Mouse (Mus musculus) yolk sac, embryonic 10.5 days (tissue): ENCODE data around the gene Spata9.

ENCODE experiments used
- DNase-seq: peaks from one replicate; pipeline ENCODE4 v3.0.0-alpha.2; 2017; ENCODE audit warnings: low spot score

Spata9 gene

DNA sequence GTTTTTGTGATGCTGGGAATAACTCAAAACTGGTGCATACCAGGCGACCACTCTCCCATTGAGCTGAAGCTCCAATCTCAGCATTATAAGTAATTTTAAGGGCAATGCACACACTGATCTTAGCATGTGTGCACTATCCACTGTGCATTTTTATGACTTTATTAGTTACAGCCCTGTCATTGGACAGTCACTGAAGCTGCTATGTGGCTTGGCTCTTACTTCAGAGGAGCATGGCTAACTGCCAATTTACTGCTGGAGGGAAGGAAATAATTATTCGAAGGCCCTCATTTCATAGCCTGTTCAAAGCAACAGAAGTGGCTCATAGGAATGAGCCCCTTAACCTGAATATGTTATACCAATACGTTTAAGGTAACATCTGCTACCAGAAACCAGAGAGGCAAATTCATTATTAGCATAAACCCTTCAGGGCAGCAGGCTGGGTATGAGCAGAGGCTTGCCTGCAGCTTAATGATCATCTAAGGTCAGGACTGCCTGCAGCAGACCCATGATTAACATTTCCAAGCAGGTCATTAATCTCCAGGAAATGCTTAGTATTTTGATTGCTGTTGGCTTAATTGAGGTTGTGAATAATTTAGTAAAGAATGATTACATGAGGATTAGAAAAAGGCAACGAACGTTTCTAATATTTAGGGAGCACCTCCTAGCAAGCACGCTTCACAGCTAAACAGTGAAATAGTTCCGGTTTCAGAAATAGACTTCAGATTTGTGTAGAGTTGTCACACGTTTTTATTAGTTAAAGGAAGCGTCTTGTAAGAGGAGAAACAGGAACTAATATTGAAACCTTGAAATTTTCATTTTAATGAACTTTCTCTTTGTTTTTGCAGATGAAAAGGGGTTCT, 25.4 kb downstream of the Spata9 start:
- no peak for DNase-seq

DNA sequence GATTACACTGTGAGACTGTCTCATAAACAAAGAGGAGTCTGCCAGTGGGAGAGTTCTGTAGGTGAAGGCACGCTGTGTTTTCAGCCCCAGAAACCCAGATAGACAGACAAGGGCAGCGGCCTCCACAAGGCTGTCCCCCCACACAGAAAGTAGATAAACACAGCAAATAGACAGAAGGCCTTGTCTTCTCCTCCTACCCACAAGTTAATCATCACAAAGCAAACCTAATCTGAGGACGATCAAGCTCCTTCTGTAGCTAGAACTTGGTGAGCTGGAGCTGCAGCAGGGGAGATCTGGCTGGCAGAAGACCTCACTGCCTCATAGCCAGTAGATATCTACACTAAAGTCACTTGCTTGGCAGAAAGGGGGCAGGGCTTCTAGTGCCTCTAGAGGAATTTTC, 36.3 kb downstream of the Spata9 start:
- DNase-seq, result peak; percentile 36

DNA sequence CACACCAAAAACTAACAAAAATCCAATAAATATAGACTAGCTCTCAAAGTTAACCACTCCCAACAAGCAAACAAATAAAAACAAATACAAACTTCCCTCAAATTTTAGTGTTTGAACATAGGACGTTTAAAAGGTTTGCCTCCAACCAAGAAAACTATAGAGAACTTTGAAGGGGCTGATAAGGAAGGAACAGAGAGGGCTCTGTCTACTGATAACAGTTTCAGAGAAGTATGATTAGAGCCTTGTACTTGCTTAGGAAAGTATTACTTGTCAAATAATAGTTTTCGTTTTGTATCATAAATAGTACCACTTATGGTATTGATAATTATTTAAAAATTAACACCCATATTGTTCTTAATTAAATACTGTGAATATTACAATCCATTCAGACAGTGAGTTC, 47.6 kb downstream of the Spata9 start:
- no peak for DNase-seq

DNA sequence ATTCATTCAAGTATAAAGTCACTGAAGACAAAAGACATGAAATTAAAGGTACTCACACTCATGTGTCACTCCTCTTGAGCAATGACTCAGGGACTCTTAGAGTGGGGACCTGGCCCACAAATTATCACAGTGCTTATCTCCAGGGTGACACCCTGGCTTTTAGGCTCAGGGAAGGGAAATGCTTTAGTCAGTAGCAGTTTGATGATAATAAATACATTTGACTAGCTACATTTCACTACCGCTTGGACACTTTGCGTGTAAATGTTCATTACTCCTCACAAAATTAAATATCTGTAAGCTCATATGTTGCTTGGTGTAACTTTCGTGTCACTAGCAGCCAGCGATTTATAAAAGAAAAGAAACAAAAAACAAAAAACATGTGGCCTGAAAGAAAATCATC, 50.5 kb downstream of the Spata9 start:
- DNase-seq, result peak; percentile 4

DNA sequence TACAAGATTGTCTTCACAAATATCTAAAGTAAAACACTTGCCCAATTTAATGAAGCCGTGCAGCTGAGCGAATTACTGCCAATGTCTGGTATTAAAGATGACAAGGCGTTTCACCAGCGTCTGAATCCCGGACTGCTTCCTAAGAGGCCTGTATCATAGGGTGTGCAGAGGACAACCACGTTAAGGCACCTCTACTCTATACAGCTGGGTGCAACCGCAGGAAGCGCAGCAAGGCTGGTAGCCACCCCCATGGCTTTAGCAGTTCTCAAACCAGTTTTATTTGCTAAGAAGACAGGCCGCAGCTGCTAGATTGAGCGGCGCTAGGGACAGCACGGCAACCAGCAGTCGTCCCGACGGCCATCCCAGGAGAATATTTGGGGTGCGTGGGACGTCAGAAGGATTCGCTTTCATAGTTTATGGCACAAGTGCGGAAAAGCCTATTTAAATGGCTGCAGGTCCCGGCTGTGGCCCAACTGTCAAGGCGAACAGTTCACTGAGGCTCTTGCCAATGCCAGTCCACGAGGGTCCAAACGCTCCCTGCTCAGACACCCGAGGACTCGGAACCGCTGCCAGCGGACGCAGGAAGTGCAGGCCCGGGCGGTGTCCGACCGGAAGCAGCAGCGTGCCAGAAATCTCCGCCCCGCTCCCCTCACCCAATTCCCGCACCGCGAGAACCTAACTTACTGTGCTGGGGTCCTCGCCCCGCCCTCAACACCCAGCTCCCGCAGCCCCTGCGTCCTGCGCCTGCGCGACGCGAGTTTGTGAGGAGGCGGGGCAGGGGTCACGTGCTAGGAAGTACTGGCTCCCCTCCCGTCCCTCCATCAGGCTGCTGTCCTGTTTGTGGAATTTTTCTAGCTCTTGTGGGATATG, 51.3 kb downstream of the Spata9 start, which contains the start of gene Rfesd:
Gene Rfesd (minus strand): TSS at position 746 of the 870 bp plus-strand sequence.
- DNase-seq, result peak; percentile 97

DNA sequence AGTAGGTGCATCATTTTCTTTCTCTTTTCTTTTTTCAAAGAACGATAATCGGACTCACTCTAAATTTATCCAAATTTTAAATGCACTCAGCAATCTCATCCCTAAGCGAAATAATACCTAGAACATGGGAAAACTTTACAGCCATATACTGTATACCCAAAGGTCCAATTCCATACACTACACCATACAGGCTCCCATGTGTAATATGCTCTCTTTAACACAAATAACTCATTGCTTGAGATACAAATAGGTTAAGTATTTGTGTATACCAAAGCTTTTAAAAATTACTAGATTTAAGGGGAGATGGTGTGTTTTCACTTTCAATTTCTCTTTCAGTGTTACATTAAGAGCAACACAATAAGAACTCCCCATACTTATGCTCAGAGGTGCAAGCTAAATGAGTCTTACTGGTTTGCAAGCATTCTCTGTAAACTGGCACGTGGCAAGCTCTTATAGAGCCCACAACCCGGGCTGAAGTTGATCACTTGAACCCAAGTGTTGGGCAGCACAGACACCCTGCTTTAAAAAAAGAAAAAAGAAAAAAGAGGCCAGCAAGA, 52.0 kb downstream of the Spata9 start:
- DNase-seq, result no peak

DNA sequence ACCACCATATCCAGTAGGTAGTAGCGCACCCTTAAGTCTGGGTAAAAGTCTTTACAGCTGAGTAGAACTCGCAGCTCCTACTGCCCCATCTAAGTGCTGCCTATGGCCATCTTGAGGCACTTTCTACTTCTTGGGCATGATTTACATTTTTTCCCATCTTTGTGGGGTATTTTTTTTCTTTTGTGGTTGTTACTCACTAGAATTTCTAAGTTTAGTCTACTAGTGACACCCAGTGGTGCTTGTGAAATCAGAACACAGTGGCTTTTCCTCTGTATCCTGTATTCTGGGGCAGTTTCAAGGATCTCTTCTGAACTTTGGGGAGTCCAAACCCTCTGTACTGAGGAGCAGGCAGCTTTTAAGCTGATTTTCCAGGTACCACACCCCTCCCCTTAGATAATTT, 54.8 kb downstream of the Spata9 start:
- DNase-seq, result no peak

DNA sequence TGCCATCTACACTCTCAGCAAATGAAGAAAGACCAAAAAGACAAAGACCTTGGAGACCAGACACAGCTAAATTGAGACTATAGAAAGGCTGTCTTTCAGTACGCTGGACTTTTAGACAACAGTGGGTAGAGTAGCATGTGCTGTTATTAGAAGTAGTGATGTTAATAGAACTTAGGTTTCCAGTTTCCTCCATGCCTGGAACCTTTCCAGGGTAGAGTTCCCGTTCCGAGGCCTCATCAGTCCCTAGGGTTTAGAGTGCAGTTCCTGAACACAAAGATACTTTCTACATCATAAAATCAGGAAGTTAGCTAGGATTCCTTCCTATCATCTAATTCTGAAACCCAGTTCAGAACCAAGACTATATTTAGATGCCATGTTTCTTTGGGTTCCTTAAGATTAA, 57.6 kb downstream of the Spata9 start:
- DNase-seq, result no peak

DNA sequence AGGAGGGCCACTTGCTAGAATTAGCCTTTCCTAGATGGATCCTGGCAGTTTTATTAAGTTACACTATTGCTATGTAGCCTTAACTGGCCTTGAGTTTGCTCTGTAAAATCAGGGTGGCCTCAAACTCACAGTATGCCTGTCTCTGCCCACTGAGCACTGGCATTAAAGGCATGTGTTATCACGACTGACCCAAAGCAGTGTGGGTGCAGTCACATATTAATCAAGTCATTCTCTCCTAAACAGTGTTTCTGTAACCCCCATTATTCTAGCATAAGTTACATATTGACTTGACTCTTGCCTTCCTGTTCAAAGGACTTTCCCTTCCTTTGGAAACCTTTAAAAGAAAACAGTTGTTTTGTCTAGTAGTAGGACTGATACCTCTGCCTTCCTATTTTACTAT, 75.5 kb downstream of the Spata9 start:
- no peak for DNase-seq

DNA sequence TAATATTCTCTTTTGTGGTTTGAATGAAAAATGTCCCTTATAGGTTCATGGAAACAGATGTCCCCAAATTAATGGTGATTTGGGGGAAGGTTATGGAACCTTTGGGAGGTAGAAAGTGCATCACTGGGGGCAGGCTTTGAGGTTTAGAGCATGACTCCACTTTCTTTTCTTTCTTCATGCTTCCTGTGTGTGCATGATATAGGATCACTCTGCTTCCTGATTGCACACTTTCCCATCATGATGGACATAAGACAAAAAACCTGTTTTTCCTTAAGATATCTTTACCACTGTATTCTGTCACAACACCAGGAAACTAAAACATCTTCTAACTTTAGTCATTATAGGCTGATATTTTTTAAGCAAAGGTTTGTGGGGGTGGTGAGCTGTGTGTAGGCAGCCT, 78.0 kb downstream of the Spata9 start:
- DNase-seq, result no peak
